Mouse (Mus musculus): ENCODE data around the gene Lrrtm3. TPM values are rescaled to one million over a fixed set of nuclear protein-coding genes. Genes with fewer than 3 reads are reported as not detected.

Lrrtm3 gene
- polyA plus RNA-seq, 1 experiment from 2014 or later: 25.0 TPM

- Histone ChIP-seq H3K4me3 (peak overlapping the region; percentile 53), H3K9ac (replicated peaks) (peak overlapping the region; percentile 66), H3K27ac (replicated peaks) (peak overlapping the region; percentile 35; the same call in 1 of the 2 replicates), H3K27me3 (peaks cover 7% of the 10 kb centered on the region; the same call in 1 of the 2 replicates), H3K9me3 (no peaks in the 10 kb centered on the region), H3K36me3 (no peaks in the 10 kb centered on the region), H3K4me2 (replicated peaks) (peak overlapping the region; percentile 88), H3K4me1 (peaks cover 47% of the 10 kb centered on the region)
- 5% methylated on average over 12 of the region's 12 CpGs for WGBS
- ATAC-seq (replicated peaks): 0 out of 2 replicates have a peak, but pooled peaks have one; percentile 18
Measured at GRCm38 (mm10) chr10:64086567-64087391, 3.3 kb downstream of the Lrrtm3 start.

GRCm38 (mm10) chr10:64086183-64086566 lies 3.9 kb downstream of the Lrrtm3 start:
- no peak overlapping the region; the same call in 1 of the 2 replicates for H3K27ac ChIP-seq (replicated peaks)
- H3K36me3 ChIP-seq: no peaks in the 10 kb centered on the region
- H3K4me3 ChIP-seq: peak overlapping the region; percentile 53

GRCm38 (mm10) chr10:64084465-64084864 lies 5.6 kb downstream of the Lrrtm3 start:
- H3K4me1 ChIP-seq: peaks cover 40% of the 10 kb centered on the region
- no peaks in the 10 kb centered on the region for H3K9me3 ChIP-seq
- H3K27ac ChIP-seq (replicated peaks): no peak overlapping the region
- no peaks in the 10 kb centered on the region for H3K36me3 ChIP-seq
- 30% methylated on average over 4 of the region's 4 CpGs for WGBS
- H3K27me3 ChIP-seq: peaks cover 7% of the 10 kb centered on the region; the same call in 1 of the 2 replicates
- H3K9ac ChIP-seq (replicated peaks): no peak overlapping the region
- no peak; the same call in 1 of the 2 replicates for ATAC-seq (replicated peaks)
- H3K4me3 ChIP-seq: peak overlapping the region; percentile 53
- H3K4me2 ChIP-seq (replicated peaks): peak overlapping the region; percentile 88

More at GRCm38 (mm10) chr10:64086183-64086566, 3.9 kb downstream of the Lrrtm3 start:
- 59% methylated on average over 16 of the region's 16 CpGs for WGBS
- H3K27me3 ChIP-seq: peaks cover 7% of the 10 kb centered on the region; the same call in 1 of the 2 replicates
- H3K4me2 ChIP-seq (replicated peaks): peak overlapping the region; percentile 88
- no peak for ATAC-seq (replicated peaks)
- peak overlapping the region; percentile 66 for H3K9ac ChIP-seq (replicated peaks)
- H3K9me3 ChIP-seq: no peaks in the 10 kb centered on the region
- H3K4me1 ChIP-seq: peaks cover 47% of the 10 kb centered on the region

GRCm38 (mm10) chr10:64083813-64084212 lies 6.3 kb downstream of the Lrrtm3 start:
- no peaks in the 10 kb centered on the region for H3K36me3 ChIP-seq
- peak overlapping the region; percentile 22 for H3K4me2 ChIP-seq (replicated peaks)
- H3K27ac ChIP-seq (replicated peaks): no peak overlapping the region
- no peak overlapping the region for H3K9ac ChIP-seq (replicated peaks)
- 50% methylated on average over 11 of the region's 11 CpGs for whole genome bisulfite sequencing
- peak; percentile 21; the same call in 1 of the 2 replicates for ATAC-seq (replicated peaks)
- peaks cover 36% of the 10 kb centered on the region for H3K4me1 ChIP-seq
- peak overlapping the region; percentile 5; the same call in 1 of the 2 replicates for H3K4me3 ChIP-seq
- H3K9me3 ChIP-seq: no peaks in the 10 kb centered on the region
- H3K27me3 ChIP-seq: peaks cover 5% of the 10 kb centered on the region; the same call in 1 of the 2 replicates

- no peak for ATAC-seq (replicated peaks)
- no peak overlapping the region for H3K27ac ChIP-seq (replicated peaks)
- peaks cover 26% of the 10 kb centered on the region for H3K4me1 ChIP-seq
- H3K27me3 ChIP-seq: no peaks in the 10 kb centered on the region
- H3K4me2 ChIP-seq (replicated peaks): no peak overlapping the region
- no peak overlapping the region for H3K9ac ChIP-seq (replicated peaks)
- 86% methylated on average over 3 of the region's 3 CpGs for WGBS
- H3K4me3 ChIP-seq: no peak overlapping the region
- no peaks in the 10 kb centered on the region for H3K9me3 ChIP-seq
- no peaks in the 10 kb centered on the region for H3K36me3 ChIP-seq
Measured at GRCm38 (mm10) chr10:64082345-64082744, 7.7 kb downstream of the Lrrtm3 start.

- Histone ChIP-seq H3K27me3 (no peaks in the 10 kb centered on the region), H3K4me1 (peaks cover 15% of the 10 kb centered on the region), H3K9ac (replicated peaks) (no peak overlapping the region), H3K27ac (replicated peaks) (no peak overlapping the region), H3K4me2 (replicated peaks) (no peak overlapping the region), H3K9me3 (no peaks in the 10 kb centered on the region), H3K36me3 (no peaks in the 10 kb centered on the region), H3K4me3 (no peak overlapping the region)
- WGBS: 56% methylated on average over 10 of the region's 10 CpGs
- no peak for ATAC-seq (replicated peaks)
Measured at GRCm38 (mm10) chr10:64076410-64077052, 13.5 kb downstream of the Lrrtm3 start.

- Histone ChIP-seq H3K9me3 (no peaks in the 10 kb centered on the region), H3K9ac (replicated peaks) (no peak overlapping the region), H3K4me1 (peaks cover 15% of the 10 kb centered on the region), H3K4me3 (no peak overlapping the region), H3K27ac (replicated peaks) (no peak overlapping the region), H3K4me2 (replicated peaks) (no peak overlapping the region), H3K36me3 (no peaks in the 10 kb centered on the region), H3K27me3 (no peaks in the 10 kb centered on the region)
- ATAC-seq (replicated peaks): peak; percentile 77
- 40% methylated on average over 5 of the region's 5 CpGs for WGBS
Measured at GRCm38 (mm10) chr10:64075944-64076343, 14.1 kb downstream of the Lrrtm3 start.

- Histone ChIP-seq H3K4me1 (no peaks in the 10 kb centered on the region), H3K9ac (replicated peaks) (no peak overlapping the region), H3K27ac (replicated peaks) (no peak overlapping the region), H3K9me3 (no peaks in the 10 kb centered on the region), H3K36me3 (no peaks in the 10 kb centered on the region), H3K27me3 (no peaks in the 10 kb centered on the region), H3K4me2 (replicated peaks) (no peak overlapping the region), H3K4me3 (no peak overlapping the region)
- 85% methylated on average over 9 of the region's 9 CpGs for WGBS
- no peak for ATAC-seq (replicated peaks)
Measured at GRCm38 (mm10) chr10:64063704-64064103, 26.4 kb downstream of the Lrrtm3 start.

- Histone ChIP-seq H3K9me3 (no peaks in the 10 kb centered on the region), H3K9ac (replicated peaks) (no peak overlapping the region), H3K4me1 (no peaks in the 10 kb centered on the region), H3K4me2 (replicated peaks) (no peak overlapping the region), H3K36me3 (no peaks in the 10 kb centered on the region), H3K4me3 (no peak overlapping the region), H3K27me3 (no peaks in the 10 kb centered on the region), H3K27ac (replicated peaks) (no peak overlapping the region)
- 76% methylated on average over 6 of the region's 6 CpGs for WGBS
- no peak for ATAC-seq (replicated peaks)
Measured at GRCm38 (mm10) chr10:64049946-64050345, 40.1 kb downstream of the Lrrtm3 start.

GRCm38 (mm10) chr10:64049151-64049550 lies 40.9 kb downstream of the Lrrtm3 start:
- no peaks in the 10 kb centered on the region for H3K36me3 ChIP-seq
- no peaks in the 10 kb centered on the region for H3K27me3 ChIP-seq
- no peaks in the 10 kb centered on the region for H3K9me3 ChIP-seq
- H3K4me3 ChIP-seq: no peak overlapping the region
- H3K4me1 ChIP-seq: no peaks in the 10 kb centered on the region
- WGBS: 88% methylated on average over 6 of the region's 6 CpGs
- H3K9ac ChIP-seq (replicated peaks): no peak overlapping the region
- no peak overlapping the region for H3K4me2 ChIP-seq (replicated peaks)
- no peak for ATAC-seq (replicated peaks)
- H3K27ac ChIP-seq (replicated peaks): no peak overlapping the region

GRCm38 (mm10) chr10:64041892-64042291 lies 48.2 kb downstream of the Lrrtm3 start:
- 73% methylated on average over 11 of the region's 11 CpGs for WGBS
- Histone ChIP-seq H3K4me1 (peaks cover 12% of the 10 kb centered on the region; the same call in 1 of the 2 replicates), H3K4me3 (no peak overlapping the region), H3K9me3 (no peaks in the 10 kb centered on the region), H3K27ac (replicated peaks) (no peak overlapping the region), H3K9ac (replicated peaks) (no peak overlapping the region), H3K36me3 (no peaks in the 10 kb centered on the region), H3K4me2 (replicated peaks) (no peak overlapping the region), H3K27me3 (no peaks in the 10 kb centered on the region)
- no peak for ATAC-seq (replicated peaks)

- H3K4me1 ChIP-seq: peaks cover 12% of the 10 kb centered on the region; the same call in 1 of the 2 replicates
- H3K36me3 ChIP-seq: no peaks in the 10 kb centered on the region
- 74% methylated on average over 7 of the region's 7 CpGs for WGBS
- no peak overlapping the region for H3K4me3 ChIP-seq
- H3K4me2 ChIP-seq (replicated peaks): no peak overlapping the region
- H3K27ac ChIP-seq (replicated peaks): no peak overlapping the region
- ATAC-seq (replicated peaks): no peak
- no peaks in the 10 kb centered on the region for H3K27me3 ChIP-seq
- no peak overlapping the region for H3K9ac ChIP-seq (replicated peaks)
- no peaks in the 10 kb centered on the region for H3K9me3 ChIP-seq
Measured at GRCm38 (mm10) chr10:64041218-64041617, 48.9 kb downstream of the Lrrtm3 start.
